Mouse (Mus musculus) liver, embryonic 16.5 days (tissue): ENCODE data around the gene Nkx1-1. TPM values are rescaled to one million over a fixed set of nuclear protein-coding genes. Genes with fewer than 3 reads are reported as not detected.

Experiments used
- ATAC-seq: fragments of 200-750 bp; cut with Nextera tagmentation; 2 replicates; pipeline ENCODE4 v1.8.0; 2017; ENCODE audit warnings: low read depth, mild to moderate bottlenecking, moderate number of reproducible peaks, moderate library complexity
- H3K27ac ChIP-seq: fragments of 300-500 bp; sonication (generic); 2 replicates; pipeline ENCODE4 v1.5.1; 2014; ENCODE audit warnings: mild to moderate bottlenecking, low read length
- H3K27me3 ChIP-seq: fragments of 300-500 bp; sonication (generic); 2 replicates; pipeline ENCODE4 v1.6.1; 2014; ENCODE audit warnings: low read depth, low read length, mixed read lengths; ENCODE audit not compliant: control insufficient read depth, insufficient read depth
- H3K36me3 ChIP-seq: fragments of 300-500 bp; sonication (generic); 2 replicates; pipeline ENCODE4 v1.6.1; 2014; ENCODE audit warnings: mild to moderate bottlenecking; ENCODE audit not compliant: control insufficient read depth, insufficient read depth
- H3K4me1 ChIP-seq: fragments of 300-500 bp; sonication (generic); 2 replicates; pipeline ENCODE4 v1.6.1; 2014; ENCODE audit warnings: low read depth, low read length, mixed read lengths; ENCODE audit not compliant: control insufficient read depth
- H3K4me2 ChIP-seq: fragments of 300-500 bp; sonication (generic); 2 replicates; pipeline ENCODE4 v1.6.1; 2014; ENCODE audit warnings: low read depth, low read length, mixed read lengths
- H3K4me3 ChIP-seq: fragments of 300-500 bp; sonication (generic); 2 replicates; pipeline ENCODE4 v1.5.1; 2014; ENCODE audit warnings: low read depth, mild to moderate bottlenecking, low read length
- H3K9ac ChIP-seq: fragments of 300-500 bp; sonication (generic); 2 replicates; pipeline ENCODE4 v1.6.1; 2014; ENCODE audit warnings: low read depth, low read length
- H3K9me3 ChIP-seq: fragments of 300-500 bp; sonication (generic); replicated peaks from 2 replicates; pipeline ENCODE4 v1.6.1; 2016; ENCODE audit warnings: low read length; ENCODE audit not compliant: control insufficient read depth
- WGBS: fragments of 180-500 bp; shearing (Covaris S2); extraction: QIAGEN DNeasy Blood & Tissue Kit; methylation state at CpG from one replicate; pipeline ENCODE4 v1.1.7; 2014; ENCODE audit not compliant: insufficient replicate concordance; 5-methylcytosine and 5-hydroxymethylcytosine counted together
- polyA plus RNA-seq: library from polyadenylated mRNA; unstranded; fragments of >200 nt; fragmentation: Nextera tagmentation; extraction: Ambion mirVana; gene quantifications from 2 replicates; pipeline ENCODE4 v1.2.1, GENCODE M21; 2015

Gene Nkx1-1
- polyA plus RNA-seq, 1 experiment from 2014 or later: not detected

GRCm38 (mm10) chr5:33430511-33431172 is 3.1 kb downstream of the Nkx1-1 start:
- H3K9ac ChIP-seq: no peak overlapping the region
- ATAC-seq: no peak
- H3K4me1 ChIP-seq: peaks cover 5% of the 10 kb centered on the region
- 2% methylated on average over 55 of the region's 64 CpGs for WGBS
- H3K27ac ChIP-seq: no peak overlapping the region
- 0 out of 2 replicates have a peak overlapping the region, but pooled peaks have one; percentile 0 for H3K4me2 ChIP-seq
- no peak overlapping the region for H3K4me3 ChIP-seq
- no peaks in the 10 kb centered on the region for H3K9me3 ChIP-seq
- peaks cover 84% of the 10 kb centered on the region for H3K27me3 ChIP-seq
- H3K36me3 ChIP-seq: no peaks in the 10 kb centered on the region

GRCm38 (mm10) chr5:33430106-33430505 is 3.7 kb downstream of the Nkx1-1 start:
- Histone ChIP-seq H3K9me3 (no peaks in the 10 kb centered on the region), H3K27ac (no peak overlapping the region), H3K36me3 (no peaks in the 10 kb centered on the region), H3K4me3 (no peak overlapping the region), H3K4me1 (peaks cover 5% of the 10 kb centered on the region), H3K27me3 (peaks cover 79% of the 10 kb centered on the region), H3K4me2 (no peak overlapping the region), H3K9ac (no peak overlapping the region)
- no peak for ATAC-seq
- WGBS: 8% methylated on average over 16 of the region's 16 CpGs

DNA sequence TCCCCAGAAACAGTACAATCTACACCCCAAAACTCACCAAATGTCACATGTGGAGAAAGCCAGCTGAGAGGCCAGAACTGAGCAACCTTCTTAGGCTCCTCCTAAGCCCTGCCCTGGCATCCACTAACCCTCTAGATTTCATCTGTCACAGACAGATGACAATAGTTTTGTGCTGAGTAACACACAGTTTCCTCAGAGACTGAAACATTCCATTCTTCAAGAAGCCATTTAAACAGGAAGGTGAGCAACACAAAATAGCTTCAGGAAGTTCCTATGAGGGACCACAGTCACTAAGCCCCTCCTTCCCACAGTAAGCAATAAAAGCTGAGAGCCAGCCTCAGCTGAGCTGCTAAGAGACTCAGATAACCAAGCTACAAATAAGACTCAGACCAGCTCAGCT is 6.3 kb downstream of the Nkx1-1 start:
- H3K27me3 ChIP-seq: peaks cover 52% of the 10 kb centered on the region
- no peak overlapping the region for H3K4me2 ChIP-seq
- H3K4me3 ChIP-seq: no peak overlapping the region
- H3K9me3 ChIP-seq: no peaks in the 10 kb centered on the region
- no peak overlapping the region for H3K27ac ChIP-seq
- no peaks in the 10 kb centered on the region for H3K36me3 ChIP-seq
- no peak overlapping the region for H3K9ac ChIP-seq
- no peak for ATAC-seq
- H3K4me1 ChIP-seq: no peaks in the 10 kb centered on the region

DNA sequence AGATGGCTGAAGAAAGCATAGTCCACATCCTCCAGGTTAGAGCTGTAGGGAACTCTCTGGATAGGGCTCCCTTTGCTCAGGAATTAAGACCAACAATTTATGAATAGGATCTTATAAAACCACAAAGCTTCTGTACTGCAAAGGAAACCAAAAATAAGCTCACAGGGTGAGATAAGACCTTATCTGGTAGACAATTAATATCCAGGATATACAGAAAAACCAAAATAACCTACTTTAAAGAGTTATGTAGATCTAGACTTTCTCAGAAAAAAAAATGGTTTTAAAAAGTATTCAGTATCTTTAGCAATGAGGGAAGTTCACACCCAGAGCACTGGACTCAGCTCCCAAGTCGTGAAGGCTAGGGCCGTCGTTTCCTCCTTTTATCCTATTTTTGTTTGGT is 13.5 kb downstream of the Nkx1-1 start:
- 30% methylated on average over 3 of the region's 3 CpGs for WGBS
- ATAC-seq: no peak

DNA sequence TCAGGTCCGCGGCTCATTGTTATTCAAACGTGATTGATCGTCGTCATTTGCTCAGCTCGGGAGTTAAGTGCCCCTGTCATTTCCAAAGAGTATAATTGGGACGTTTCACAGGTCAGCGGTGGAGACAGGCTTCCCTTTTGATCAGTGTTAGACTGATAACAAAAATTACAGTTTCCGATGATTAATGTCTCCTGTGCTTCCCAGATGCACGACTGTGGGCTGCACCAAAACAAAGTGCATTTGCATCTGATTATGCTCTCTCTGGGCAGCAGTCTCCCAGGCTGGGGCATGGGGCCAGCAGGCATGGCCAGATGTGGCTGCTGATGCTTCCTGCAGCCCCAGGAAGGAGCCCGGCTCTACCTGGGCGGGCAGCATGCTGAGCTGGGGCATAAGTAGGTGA is 33.0 kb downstream of the Nkx1-1 start:
- H3K27ac ChIP-seq: no peak overlapping the region
- H3K4me3 ChIP-seq: no peak overlapping the region
- no peaks in the 10 kb centered on the region for H3K27me3 ChIP-seq
- no peak overlapping the region for H3K4me2 ChIP-seq
- 61% methylated on average over 12 of the region's 12 CpGs for WGBS
- H3K36me3 ChIP-seq: no peaks in the 10 kb centered on the region
- no peaks in the 10 kb centered on the region for H3K4me1 ChIP-seq
- ATAC-seq: no peak
- H3K9ac ChIP-seq: no peak overlapping the region
- H3K9me3 ChIP-seq: no peaks in the 10 kb centered on the region

More for the DNA sequence above, 13.5 kb downstream of the Nkx1-1 start:
- no peak overlapping the region for H3K4me3 ChIP-seq
- no peaks in the 10 kb centered on the region for H3K4me1 ChIP-seq
- H3K27me3 ChIP-seq: no peaks in the 10 kb centered on the region
- no peak overlapping the region for H3K4me2 ChIP-seq
- H3K9ac ChIP-seq: no peak overlapping the region
- H3K27ac ChIP-seq: no peak overlapping the region
- H3K36me3 ChIP-seq: no peaks in the 10 kb centered on the region
- no peaks in the 10 kb centered on the region for H3K9me3 ChIP-seq

DNA sequence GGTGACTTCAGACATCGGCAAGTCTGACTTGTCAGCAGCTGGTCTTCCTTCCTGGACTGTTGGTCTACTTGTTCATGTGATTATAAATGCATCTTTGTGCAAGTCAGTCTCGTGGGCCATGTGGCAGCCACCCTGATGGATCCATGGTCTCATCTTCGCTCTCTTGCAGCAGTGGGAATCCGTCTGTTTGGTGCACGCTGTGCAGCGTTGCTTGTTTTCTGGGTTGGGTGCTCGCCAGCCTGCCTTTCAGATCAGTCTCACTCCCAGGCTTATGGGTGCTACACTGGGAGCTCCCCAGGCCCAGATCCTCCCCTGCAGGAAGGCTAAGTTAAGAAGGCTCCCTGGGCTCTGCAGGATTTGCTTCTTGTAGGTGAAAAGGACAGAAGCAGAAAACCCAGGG is 36.9 kb downstream of the Nkx1-1 start:
- WGBS: 78% methylated on average over 7 of the region's 7 CpGs
- ATAC-seq: no peak
- no peaks in the 10 kb centered on the region for H3K4me1 ChIP-seq

DNA sequence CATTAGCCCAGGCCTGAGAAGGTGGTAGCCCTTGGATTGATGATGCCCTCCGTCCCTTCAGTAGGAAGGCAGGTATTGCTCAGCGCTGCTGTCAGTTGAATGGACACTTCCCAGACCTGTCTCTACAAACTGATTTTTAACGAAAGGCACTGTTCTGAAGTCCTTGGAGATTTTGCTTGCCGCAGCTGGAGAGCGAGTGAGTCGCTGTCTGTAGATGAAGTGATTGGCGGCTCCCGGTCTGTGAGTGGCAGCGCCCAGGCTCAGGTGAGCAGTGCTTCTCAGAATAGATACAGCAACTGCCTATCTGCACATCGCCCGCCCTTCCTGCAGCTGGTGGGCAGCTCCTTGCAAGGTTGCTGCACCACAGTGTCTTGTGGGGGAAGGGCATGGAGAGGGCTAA is 38.1 kb downstream of the Nkx1-1 start:
- 83% methylated on average over 11 of the region's 11 CpGs for whole genome bisulfite sequencing

More for the DNA sequence above, 36.9 kb downstream of the Nkx1-1 start:
- H3K9ac ChIP-seq: no peak overlapping the region
- H3K27ac ChIP-seq: no peak overlapping the region
- no peaks in the 10 kb centered on the region for H3K27me3 ChIP-seq
- H3K4me2 ChIP-seq: no peak overlapping the region
- H3K4me3 ChIP-seq: no peak overlapping the region
- no peaks in the 10 kb centered on the region for H3K9me3 ChIP-seq
- peaks cover 5% of the 10 kb centered on the region; the same call in 1 of the 2 replicates for H3K36me3 ChIP-seq

DNA sequence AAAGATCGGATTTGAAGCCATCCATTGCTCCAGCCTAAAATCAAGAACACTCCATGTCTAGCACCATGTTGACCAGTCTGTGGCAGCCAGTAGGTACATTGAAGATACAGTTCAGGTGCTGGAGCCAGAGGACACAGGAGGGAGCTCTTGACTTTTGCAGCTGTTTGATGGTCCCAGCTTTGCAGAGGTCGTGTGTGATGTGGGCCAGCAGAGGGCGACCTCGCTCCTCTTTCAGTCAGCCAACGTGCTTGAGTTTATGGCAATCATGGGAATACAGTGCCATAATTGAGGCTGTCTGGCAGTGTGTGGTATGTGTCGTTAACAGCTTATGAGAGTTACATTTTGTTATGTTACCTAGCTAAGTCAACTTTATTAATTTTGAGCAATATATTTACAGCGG is 40.0 kb downstream of the Nkx1-1 start:
- no peak overlapping the region for H3K4me3 ChIP-seq
- H3K9me3 ChIP-seq: no peaks in the 10 kb centered on the region
- no peak overlapping the region for H3K4me2 ChIP-seq
- no peaks in the 10 kb centered on the region for H3K4me1 ChIP-seq
- 19% methylated on average over 7 of the region's 7 CpGs for WGBS
- no peak overlapping the region for H3K9ac ChIP-seq
- peaks cover 6% of the 10 kb centered on the region; the same call in 1 of the 2 replicates for H3K36me3 ChIP-seq
- 0 out of 2 replicates have a peak, but pooled peaks have one; percentile 37 for ATAC-seq
- no peaks in the 10 kb centered on the region for H3K27me3 ChIP-seq
- no peak overlapping the region for H3K27ac ChIP-seq

More for the DNA sequence above, 38.1 kb downstream of the Nkx1-1 start:
- Histone ChIP-seq H3K27me3 (no peaks in the 10 kb centered on the region), H3K4me1 (no peaks in the 10 kb centered on the region), H3K9ac (no peak overlapping the region), H3K27ac (no peak overlapping the region), H3K4me3 (no peak overlapping the region), H3K4me2 (no peak overlapping the region), H3K9me3 (no peaks in the 10 kb centered on the region), H3K36me3 (peaks cover 6% of the 10 kb centered on the region; the same call in 1 of the 2 replicates)
- ATAC-seq: no peak

DNA sequence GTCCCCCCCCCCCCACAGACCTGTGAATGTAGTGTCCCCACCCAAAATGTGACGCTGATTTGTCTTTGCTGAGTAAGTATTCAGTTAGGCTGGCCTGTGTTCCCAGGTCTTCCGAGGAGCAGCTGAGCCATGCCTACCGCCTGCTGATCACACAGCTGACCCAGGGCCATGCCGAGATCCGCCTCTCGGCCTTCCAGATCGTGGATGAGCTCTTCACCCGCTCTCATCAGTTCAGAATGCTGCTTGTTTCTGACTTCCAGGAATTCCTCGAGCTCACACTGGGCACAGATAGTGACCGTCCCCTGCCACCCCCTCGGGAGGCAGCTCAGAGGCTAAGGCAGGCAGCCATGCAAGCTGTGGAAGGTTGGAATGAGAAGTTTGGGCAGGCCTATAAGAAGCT is 46.2 kb downstream of the Nkx1-1 start:
- H3K36me3 ChIP-seq: peaks cover 6% of the 10 kb centered on the region; the same call in 1 of the 2 replicates
- no peak for ATAC-seq
- no peak overlapping the region for H3K4me3 ChIP-seq
- no peaks in the 10 kb centered on the region for H3K27me3 ChIP-seq
- H3K27ac ChIP-seq: no peak overlapping the region
- no peak overlapping the region for H3K9ac ChIP-seq
- H3K4me2 ChIP-seq: no peak overlapping the region
- no peaks in the 10 kb centered on the region for H3K4me1 ChIP-seq
- 72% methylated on average over 11 of the region's 11 CpGs for WGBS
- H3K9me3 ChIP-seq: no peaks in the 10 kb centered on the region
